Mouse (Mus musculus) lung, postnatal 0 days (tissue): ENCODE data around the gene Slc15a3. TPM values are rescaled to one million over a fixed set of nuclear protein-coding genes. Genes with fewer than 3 reads are reported as not detected.

Experiments used
- ATAC-seq: fragments of 200-750 bp; cut with Nextera tagmentation; 2 replicates; pipeline ENCODE4 v1.8.0; 2017; ENCODE audit warnings: moderate library complexity
- DNase-seq: peaks from one replicate; pipeline ENCODE4 v3.0.0-alpha.2; 2016; ENCODE audit warnings: low spot score
- H3K27ac ChIP-seq: fragments of 300-500 bp; sonication (generic); 2 replicates; pipeline ENCODE4 v1.5.1; 2014; ENCODE audit warnings: antibody characterized with exemption, mild to moderate bottlenecking, low read length, mixed read lengths
- H3K27me3 ChIP-seq: fragments of 300-500 bp; sonication (generic); replicated peaks from 2 replicates; pipeline ENCODE4 v1.6.1; 2014; ENCODE audit warnings: low read length, mixed read lengths; ENCODE audit not compliant: insufficient read depth
- H3K36me3 ChIP-seq: fragments of 300-500 bp; sonication (generic); 2 replicates; pipeline ENCODE4 v1.6.1; 2014; ENCODE audit warnings: low read length, mixed read lengths; ENCODE audit not compliant: insufficient read depth
- H3K4me1 ChIP-seq: fragments of 300-500 bp; sonication (generic); 2 replicates; pipeline ENCODE4 v1.6.1; 2014; ENCODE audit warnings: antibody characterized with exemption, low read depth, low read length, mixed read lengths; ENCODE audit not compliant: insufficient read depth
- H3K4me2 ChIP-seq: fragments of 300-500 bp; sonication (generic); replicated peaks from 2 replicates; pipeline ENCODE4 v1.6.1; 2014; ENCODE audit warnings: low read depth, mild to moderate bottlenecking, low read length, moderate library complexity, mixed read lengths
- H3K4me3 ChIP-seq: fragments of 300-500 bp; sonication (generic); 2 replicates; pipeline ENCODE4 v1.5.1; 2014; ENCODE audit warnings: low read depth, low read length
- H3K9ac ChIP-seq: fragments of 300-500 bp; sonication (generic); replicated peaks from 2 replicates; pipeline ENCODE4 v1.6.1; 2014; ENCODE audit warnings: low read depth, mild to moderate bottlenecking
- H3K9me3 ChIP-seq: fragments of 300-500 bp; sonication (generic); 2 replicates; pipeline ENCODE4 v1.6.1; 2016; ENCODE audit warnings: low read length, mixed read lengths
- CTCF ChIP-seq: IDR thresholded peaks from 2 replicates; pipeline ENCODE4 v1.5.1; 2016; ENCODE audit warnings: antibody characterized with exemption, mild to moderate bottlenecking
- EP300 ChIP-seq: IDR thresholded peaks from 2 replicates; pipeline ENCODE4 v1.6.1; 2016; ENCODE audit warnings: antibody characterized with exemption, mild to moderate bottlenecking, control low read depth
- WGBS: fragments of 180-500 bp; shearing (Covaris S2); extraction: QIAGEN DNeasy Blood & Tissue Kit; methylation state at CpG from one replicate; pipeline ENCODE4 v1.1.7; 2014; 5-methylcytosine and 5-hydroxymethylcytosine counted together
- polyA plus RNA-seq: library from polyadenylated mRNA; unstranded; fragments of >200 nt; fragmentation: Nextera tagmentation; extraction: Ambion mirVana; gene quantifications from 2 replicates; pipeline ENCODE4 v1.2.1, GENCODE M21; 2015

The Slc15a3 gene
- polyA plus RNA-seq, 1 experiment from 2014 or later, result 3.0 TPM

DNA sequence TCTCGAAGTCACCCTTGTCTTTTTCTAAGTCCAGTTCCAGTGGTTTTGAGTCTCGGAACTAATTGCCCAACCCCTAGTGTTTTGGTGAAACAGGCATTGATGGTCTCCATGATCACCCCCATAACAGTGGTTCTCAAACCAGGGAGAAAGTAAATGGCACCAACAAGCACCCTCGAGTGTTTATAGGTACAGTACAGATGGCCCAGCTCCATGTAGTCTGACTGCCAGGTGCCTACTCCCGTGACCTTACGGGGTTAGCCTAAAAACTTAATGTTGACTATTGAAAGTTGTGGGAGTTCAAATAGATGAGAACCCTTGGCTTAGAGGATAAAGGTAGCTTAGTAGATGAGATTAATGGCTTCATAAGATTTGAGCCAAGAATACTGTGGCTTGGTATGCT, 61.5 kb downstream of the Slc15a3 start:
- Histone ChIP-seq H3K4me1 (no peaks in the 10 kb centered on the region; the same call in 1 of the 2 replicates), H3K9me3 (no peaks in the 10 kb centered on the region), H3K27me3 (no peaks in the 10 kb centered on the region), H3K4me2 (no peak overlapping the region), H3K4me3 (no peak overlapping the region), H3K27ac (no peak overlapping the region), H3K36me3 (peaks cover 49% of the 10 kb centered on the region), H3K9ac (no peak overlapping the region)
- ATAC-seq, result no peak
- WGBS, result 80% methylated on average over 5 of the region's 5 CpGs
- TF ChIP-seq EP300 (no peak), CTCF (no peak)
- no peak for DNase-seq

GRCm38 (mm10) chr19:10904512-10904911, 65.0 kb downstream of the Slc15a3 start:
- Histone ChIP-seq H3K27me3 (no peaks in the 10 kb centered on the region), H3K4me3 (no peak overlapping the region), H3K36me3 (peaks cover 41% of the 10 kb centered on the region), H3K9me3 (no peaks in the 10 kb centered on the region), H3K4me2 (no peak overlapping the region), H3K9ac (no peak overlapping the region), H3K27ac (peak overlapping the region; percentile 47; the same call in 1 of the 2 replicates), H3K4me1 (no peaks in the 10 kb centered on the region)
- ATAC-seq, result no peak
- TF ChIP-seq CTCF (no peak), EP300 (no peak)
- no peak for DNase-seq
- 69% methylated on average over 5 of the region's 5 CpGs for whole genome bisulfite sequencing

GRCm38 (mm10) chr19:10904927-10905727, 65.6 kb downstream of the Slc15a3 start:
- no peaks in the 10 kb centered on the region for H3K9me3 ChIP-seq
- H3K4me1 ChIP-seq, result no peaks in the 10 kb centered on the region
- H3K9ac ChIP-seq, result no peak overlapping the region
- 40% methylated on average over 7 of the region's 7 CpGs for WGBS
- no peak overlapping the region for H3K4me3 ChIP-seq
- DNase-seq, result peak; percentile 92
- peak; percentile 52; the same call in 1 of the 2 replicates for TF ChIP-seq EP300
- TF ChIP-seq CTCF, result peak; percentile 40
- peak overlapping the region; percentile 75 for H3K27ac ChIP-seq
- peaks cover 36% of the 10 kb centered on the region for H3K36me3 ChIP-seq
- no peaks in the 10 kb centered on the region for H3K27me3 ChIP-seq
- no peak overlapping the region for H3K4me2 ChIP-seq
- peak; percentile 84 for ATAC-seq

- Histone ChIP-seq H3K27me3 (no peaks in the 10 kb centered on the region), H3K4me2 (no peak overlapping the region), H3K9me3 (no peaks in the 10 kb centered on the region), H3K4me1 (no peaks in the 10 kb centered on the region), H3K4me3 (no peak overlapping the region), H3K27ac (peak overlapping the region; percentile 75), H3K9ac (no peak overlapping the region), H3K36me3 (peaks cover 31% of the 10 kb centered on the region; the same call in 1 of the 2 replicates)
- no peak for ATAC-seq
- no peak for DNase-seq
- TF ChIP-seq EP300 (no peak), CTCF (no peak)
- 63% methylated on average over 5 of the region's 5 CpGs for WGBS
Measured at GRCm38 (mm10) chr19:10905728-10906000, 66.1 kb downstream of the Slc15a3 start.

DNA sequence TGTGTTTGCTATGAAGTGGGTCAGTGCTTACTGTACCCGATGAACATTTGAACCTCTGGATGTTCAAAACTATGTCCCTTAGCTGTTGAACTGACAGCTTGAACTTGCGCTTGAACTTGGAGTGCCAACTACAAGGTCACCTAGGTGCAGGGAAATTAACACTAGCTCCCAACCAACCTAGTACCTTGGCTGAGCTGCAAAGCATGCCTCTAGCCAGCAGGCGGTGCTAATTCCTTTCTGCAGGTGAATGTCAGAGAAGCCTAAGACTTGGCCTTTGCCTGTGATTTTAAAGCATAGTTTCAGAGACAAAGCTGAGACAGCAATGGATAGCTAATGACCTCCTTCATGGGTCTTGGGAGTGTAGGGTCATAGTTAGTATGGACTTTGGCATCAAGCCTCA, 68.4 kb downstream of the Slc15a3 start:
- no peak overlapping the region for H3K27ac ChIP-seq
- 55% methylated on average over 3 of the region's 3 CpGs for WGBS
- no peak for TF ChIP-seq EP300
- peak; percentile 89 for TF ChIP-seq CTCF
- H3K9me3 ChIP-seq, result no peaks in the 10 kb centered on the region
- no peak for ATAC-seq
- no peak overlapping the region for H3K4me2 ChIP-seq
- DNase-seq, result peak; percentile 68
- peaks cover 15% of the 10 kb centered on the region; the same call in 1 of the 2 replicates for H3K36me3 ChIP-seq
- H3K4me3 ChIP-seq, result no peak overlapping the region
- H3K9ac ChIP-seq, result no peak overlapping the region
- H3K27me3 ChIP-seq, result no peaks in the 10 kb centered on the region
- no peaks in the 10 kb centered on the region for H3K4me1 ChIP-seq

Other genes with a start within 250 kb of the Slc15a3 start
- gene Ddb1, start 234.4 kb upstream of the Slc15a3 start, polyA plus RNA-seq, result 178 and 181 TPM in 2 replicates
- gene Tkfc, start 234.1 kb upstream of the Slc15a3 start, polyA plus RNA-seq, result 7.3 TPM in 2 replicates
- 0.08 TPM in 1 of 2 replicates, not detected in the other for gene Vwce, start 205.5 kb upstream of the Slc15a3 start, polyA plus RNA-seq
- gene Pga5, start 161.7 kb upstream of the Slc15a3 start, polyA plus RNA-seq, result not detected in 2 replicates
- 23.4 and 25.2 TPM in 2 replicates for gene Vps37c, start 151.0 kb upstream of the Slc15a3 start, polyA plus RNA-seq
- 0.48 and 0.68 TPM in 2 replicates for gene Cd5, start 100.7 kb upstream of the Slc15a3 start, polyA plus RNA-seq
- not detected in 2 replicates for gene Cd6, start 9.7 kb upstream of the Slc15a3 start, polyA plus RNA-seq
- 15.1 and 18.9 TPM in 2 replicates for gene Tmem132a, start 30.2 kb downstream of the Slc15a3 start, polyA plus RNA-seq
- gene Tmem109, start 42.3 kb downstream of the Slc15a3 start, polyA plus RNA-seq, result 143 and 155 TPM in 2 replicates
- gene Prpf19, start 55.5 kb downstream of the Slc15a3 start, polyA plus RNA-seq, result 18.8 and 22.4 TPM in 2 replicates
- not detected in 2 replicates for gene Zp1, start 80.9 kb downstream of the Slc15a3 start, polyA plus RNA-seq
- 0.36 and 0.45 TPM in 2 replicates for gene Ptgdr2, start 97.4 kb downstream of the Slc15a3 start, polyA plus RNA-seq
- 13.5 and 14.7 TPM in 2 replicates for gene Ccdc86, start 109.5 kb downstream of the Slc15a3 start, polyA plus RNA-seq
- not detected in 2 replicates for gene Ms4a10, start 134.9 kb downstream of the Slc15a3 start, polyA plus RNA-seq
- gene Ms4a15, start 153.5 kb downstream of the Slc15a3 start, polyA plus RNA-seq, result 0.15 and 0.37 TPM in 2 replicates
- gene Ms4a18, start 178.3 kb downstream of the Slc15a3 start, polyA plus RNA-seq, result not detected in 2 replicates
- gene Ms4a8a, start 241.4 kb downstream of the Slc15a3 start, polyA plus RNA-seq, result 3.3 and 4.5 TPM in 2 replicates